Mouse (Mus musculus): ENCODE data around the gene Tm4sf20.

DNA sequence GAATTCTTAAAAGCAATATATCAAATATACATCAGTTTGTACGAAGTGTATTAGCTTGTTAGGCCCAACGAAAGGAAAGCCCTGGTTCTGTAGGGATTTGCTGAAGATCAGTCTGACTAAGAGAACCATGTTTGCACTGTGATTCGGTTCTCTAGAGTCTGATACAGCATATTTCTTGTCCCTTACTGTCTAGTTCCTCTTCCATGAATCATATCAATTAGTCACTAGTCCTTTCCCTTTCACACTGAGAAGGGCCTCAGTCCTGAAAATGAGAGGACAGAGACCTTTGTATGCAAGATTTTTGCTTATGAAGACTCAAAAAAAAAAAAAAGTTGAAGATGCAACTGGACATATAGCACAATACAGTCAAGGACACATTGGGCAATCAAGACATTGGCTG is 24.8 kb upstream of the Tm4sf20 start:
- TF ChIP-seq CTCF (IDR thresholded peaks at IDR 0.05; ENCODE audit: low read depth) = no peak
- no peak for TF ChIP-seq EP300 (IDR thresholded peaks at IDR 0.05; ENCODE audit: low read depth)
